Mouse (Mus musculus) limb, embryonic 10.5 days (tissue): ENCODE data around the gene Slain1. TPM values are rescaled to one million over a fixed set of nuclear protein-coding genes. Genes with fewer than 3 reads are reported as not detected.

Experiments used
- DNase-seq: peaks from one replicate; pipeline ENCODE4 v3.0.0-alpha.2; 2017; ENCODE audit warnings: low spot score
- H3K27ac ChIP-seq: fragments of 300-500 bp; sonication (generic); 2 replicates; pipeline ENCODE4 v1.5.1; 2016; ENCODE audit warnings: mild to moderate bottlenecking
- H3K27me3 ChIP-seq: fragments of 300-500 bp; sonication (generic); 2 replicates; pipeline ENCODE4 v1.6.1; 2016; ENCODE audit warnings: low read depth, mild to moderate bottlenecking; ENCODE audit not compliant: poor library complexity, severe bottlenecking
- H3K36me3 ChIP-seq: fragments of 300-500 bp; sonication (generic); 2 replicates; pipeline ENCODE4 v1.6.1; 2016; ENCODE audit warnings: mild to moderate bottlenecking, moderate library complexity
- H3K4me1 ChIP-seq: fragments of 300-500 bp; sonication (generic); 2 replicates; pipeline ENCODE4 v1.6.1; 2016
- H3K4me3 ChIP-seq: fragments of 300-500 bp; sonication (generic); 2 replicates; pipeline ENCODE4 v1.5.1; 2016; ENCODE audit warnings: mild to moderate bottlenecking, moderate library complexity
- H3K9me3 ChIP-seq: fragments of 300-500 bp; sonication (generic); replicated peaks from 2 replicates; pipeline ENCODE4 v1.6.1; 2016; ENCODE audit warnings: mild to moderate bottlenecking
- WGBS: fragments of 180-500 bp; shearing (Covaris S2); methylation state at CpG from one replicate; pipeline ENCODE4 v1.1.7; 2016; 5-methylcytosine and 5-hydroxymethylcytosine counted together
- polyA plus RNA-seq: library from polyadenylated mRNA; unstranded; fragments of >200 nt; fragmentation: Nextera tagmentation; extraction: Ambion mirVana; gene quantifications from 2 replicates; pipeline ENCODE4 v1.2.1, GENCODE M21; 2016

Slain1 gene
- polyA plus RNA-seq, 1 experiment from 2014 or later = 1.4 TPM

DNA sequence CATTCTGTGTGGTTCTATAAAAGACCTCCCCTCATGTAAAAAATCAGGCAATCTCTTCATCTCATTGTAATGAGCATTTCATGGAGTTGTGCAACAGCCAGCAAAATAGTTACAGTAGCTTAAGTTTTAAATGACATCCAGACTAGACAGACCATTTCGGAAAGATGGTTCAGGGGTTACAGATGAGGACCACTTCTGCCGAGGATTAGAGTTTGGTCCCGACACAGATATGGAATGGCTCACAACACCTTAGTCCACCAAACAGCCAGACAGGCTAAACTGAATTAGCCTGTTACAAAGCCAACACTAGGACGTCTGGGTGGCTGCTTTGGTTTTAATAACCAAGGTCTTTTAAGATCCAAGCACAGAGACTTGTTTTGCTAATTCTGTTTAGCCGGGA lies 68.0 kb downstream of the Slain1 start:
- Histone ChIP-seq H3K27ac (no peak overlapping the region), H3K9me3 (no peaks in the 10 kb centered on the region), H3K4me3 (no peak overlapping the region), H3K27me3 (no peaks in the 10 kb centered on the region), H3K4me1 (peaks cover 10% of the 10 kb centered on the region), H3K36me3 (no peaks in the 10 kb centered on the region)
- peak; percentile 20 for DNase-seq
- 79% methylated on average over 5 of the region's 5 CpGs for WGBS

- Histone ChIP-seq H3K36me3 (no peaks in the 10 kb centered on the region), H3K9me3 (no peaks in the 10 kb centered on the region), H3K4me3 (no peak overlapping the region), H3K27me3 (no peaks in the 10 kb centered on the region), H3K27ac (no peak overlapping the region), H3K4me1 (peaks cover 10% of the 10 kb centered on the region)
- 49% methylated on average over 5 of the region's 5 CpGs for WGBS
- no peak for DNase-seq
Measured at GRCm38 (mm10) chr14:103718393-103718792, 68.4 kb downstream of the Slain1 start.

GRCm38 (mm10) chr14:103718836-103719575 lies 69.0 kb downstream of the Slain1 start:
- DNase-seq = peak; percentile 89
- peaks cover 10% of the 10 kb centered on the region for H3K4me1 ChIP-seq
- 27% methylated on average over 15 of the region's 15 CpGs for WGBS
- no peaks in the 10 kb centered on the region for H3K36me3 ChIP-seq
- H3K27ac ChIP-seq = peak overlapping the region; percentile 81
- no peaks in the 10 kb centered on the region for H3K9me3 ChIP-seq
- no peaks in the 10 kb centered on the region for H3K27me3 ChIP-seq
- H3K4me3 ChIP-seq = peak overlapping the region; percentile 31

GRCm38 (mm10) chr14:103720163-103720562 lies 70.1 kb downstream of the Slain1 start:
- DNase-seq = peak; percentile 29
- 89% methylated on average over 7 of the region's 7 CpGs for WGBS
- Histone ChIP-seq H3K36me3 (no peaks in the 10 kb centered on the region), H3K9me3 (no peaks in the 10 kb centered on the region), H3K4me3 (no peak overlapping the region), H3K27me3 (no peaks in the 10 kb centered on the region), H3K4me1 (peaks cover 10% of the 10 kb centered on the region), H3K27ac (no peak overlapping the region)

DNA sequence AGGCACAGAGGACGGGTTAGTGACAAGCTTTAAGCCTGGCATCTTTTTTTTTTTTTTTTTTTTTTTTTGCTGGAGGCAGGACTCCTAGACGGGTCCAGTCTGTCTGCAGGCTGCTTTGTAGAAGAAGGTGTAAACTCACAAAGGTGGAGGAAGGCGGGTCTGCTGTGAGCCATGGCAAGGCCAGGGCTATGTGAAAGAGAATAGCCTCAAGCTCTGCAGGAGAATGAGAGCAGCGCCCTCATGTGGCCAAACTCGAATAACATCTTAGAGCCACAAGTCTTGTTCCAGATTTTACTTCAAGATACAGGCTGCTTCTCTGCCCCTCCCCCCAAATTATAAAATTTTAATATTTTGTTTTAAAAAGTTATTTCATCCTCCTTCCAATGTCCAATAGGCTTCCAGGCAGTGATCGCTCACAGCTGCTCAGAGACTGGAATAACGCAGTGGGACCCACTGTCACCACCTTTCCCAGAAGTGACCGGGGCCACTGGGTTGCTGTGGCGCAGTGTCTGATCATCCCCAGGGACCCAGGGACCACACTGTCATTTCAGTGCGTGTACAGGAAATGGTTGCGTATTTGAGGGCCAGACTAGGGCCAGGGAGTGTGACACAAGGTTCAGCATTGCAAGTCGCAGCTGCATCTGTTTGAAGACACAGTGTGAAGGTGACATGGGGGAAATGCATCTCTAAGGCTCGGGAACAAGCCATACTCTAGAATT lies 70.8 kb downstream of the Slain1 start:
- Histone ChIP-seq H3K4me3 (no peak overlapping the region), H3K27me3 (no peaks in the 10 kb centered on the region), H3K4me1 (peaks cover 10% of the 10 kb centered on the region), H3K9me3 (no peaks in the 10 kb centered on the region), H3K27ac (no peak overlapping the region), H3K36me3 (no peaks in the 10 kb centered on the region)
- WGBS = 57% methylated on average over 13 of the region's 13 CpGs
- peak; percentile 82 for DNase-seq

DNA sequence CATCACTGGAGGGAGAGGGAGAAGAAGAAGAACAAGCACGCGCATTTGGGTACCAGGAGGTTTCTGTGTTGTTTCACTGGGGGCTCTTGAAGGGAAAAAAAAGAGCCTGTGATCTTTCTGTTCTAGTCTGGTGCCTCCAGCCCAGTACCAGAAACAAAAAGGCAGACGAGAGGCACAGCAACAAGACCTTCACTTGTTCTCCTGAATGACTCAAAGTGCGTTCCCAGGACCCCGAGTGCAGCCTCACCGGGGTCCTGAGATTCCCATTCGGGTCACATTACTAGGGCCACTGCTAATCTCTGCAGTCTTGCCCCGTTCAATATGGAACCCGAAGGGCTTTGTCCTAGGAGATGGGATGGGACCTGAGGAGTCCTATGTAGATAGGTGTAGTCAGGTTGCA lies 73.3 kb downstream of the Slain1 start:
- WGBS = 91% methylated on average over 9 of the region's 9 CpGs
- no peak overlapping the region for H3K4me3 ChIP-seq
- H3K4me1 ChIP-seq = peaks cover 10% of the 10 kb centered on the region
- H3K27ac ChIP-seq = no peak overlapping the region
- H3K9me3 ChIP-seq = no peaks in the 10 kb centered on the region
- H3K27me3 ChIP-seq = no peaks in the 10 kb centered on the region
- no peaks in the 10 kb centered on the region for H3K36me3 ChIP-seq
- DNase-seq = no peak

- no peak overlapping the region for H3K4me3 ChIP-seq
- no peak for DNase-seq
- peaks cover 10% of the 10 kb centered on the region for H3K4me1 ChIP-seq
- no peak overlapping the region for H3K27ac ChIP-seq
- no peaks in the 10 kb centered on the region for H3K36me3 ChIP-seq
- WGBS = 93% methylated on average over 4 of the region's 4 CpGs
- H3K27me3 ChIP-seq = no peaks in the 10 kb centered on the region
- no peaks in the 10 kb centered on the region for H3K9me3 ChIP-seq
Measured at GRCm38 (mm10) chr14:103723841-103724240, 73.8 kb downstream of the Slain1 start.

- no peaks in the 10 kb centered on the region for H3K9me3 ChIP-seq
- no peak overlapping the region for H3K4me3 ChIP-seq
- no peaks in the 10 kb centered on the region for H3K27me3 ChIP-seq
- no peak overlapping the region for H3K27ac ChIP-seq
- DNase-seq = no peak
- WGBS = 93% methylated on average over 8 of the region's 8 CpGs
- H3K36me3 ChIP-seq = no peaks in the 10 kb centered on the region
- peaks cover 16% of the 10 kb centered on the region for H3K4me1 ChIP-seq
Measured at GRCm38 (mm10) chr14:103728506-103728905, 78.5 kb downstream of the Slain1 start.

- no peaks in the 10 kb centered on the region for H3K36me3 ChIP-seq
- 75% methylated on average over 23 of the region's 23 CpGs for WGBS
- peaks cover 16% of the 10 kb centered on the region for H3K4me1 ChIP-seq
- no peaks in the 10 kb centered on the region for H3K27me3 ChIP-seq
- DNase-seq = no peak
- H3K27ac ChIP-seq = no peak overlapping the region
- H3K9me3 ChIP-seq = no peaks in the 10 kb centered on the region
- H3K4me3 ChIP-seq = no peak overlapping the region
Measured at GRCm38 (mm10) chr14:103728951-103729725, 79.1 kb downstream of the Slain1 start.

DNA sequence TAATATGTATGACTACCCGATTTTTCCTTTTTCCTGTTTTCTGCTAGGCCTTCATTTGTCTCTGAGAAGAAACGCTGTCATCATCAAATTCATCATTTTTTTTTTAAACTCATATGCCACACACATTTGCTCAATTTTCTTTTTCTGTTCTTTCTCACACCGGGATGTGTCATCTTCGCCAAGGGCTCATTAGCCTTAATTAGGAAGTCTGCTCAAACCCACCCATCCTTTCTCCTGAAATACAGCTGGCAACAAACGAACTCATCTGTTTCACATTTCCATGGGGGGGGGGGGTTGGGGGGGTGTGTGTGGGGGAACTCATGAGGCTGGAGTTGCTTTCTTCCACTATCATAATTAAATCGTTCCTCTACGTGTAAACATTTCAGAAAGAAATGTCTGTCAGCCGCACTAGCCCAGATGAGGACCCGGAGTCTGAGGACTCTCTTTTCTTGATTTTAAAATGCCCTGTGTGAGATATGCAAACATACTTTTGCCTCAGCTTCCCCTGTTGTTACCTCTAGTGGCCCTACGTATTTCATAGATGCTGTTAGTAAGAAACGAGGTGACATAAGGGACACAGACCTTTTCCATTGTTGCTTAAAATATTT lies 79.8 kb downstream of the Slain1 start:
- Histone ChIP-seq H3K4me1 (peaks cover 16% of the 10 kb centered on the region), H3K27ac (0 out of 2 replicates have a peak overlapping the region, but pooled peaks have one; percentile 40), H3K4me3 (no peak overlapping the region), H3K9me3 (no peaks in the 10 kb centered on the region), H3K27me3 (no peaks in the 10 kb centered on the region), H3K36me3 (no peaks in the 10 kb centered on the region)
- WGBS = 36% methylated on average over 11 of the region's 11 CpGs
- peak; percentile 31 for DNase-seq

DNA sequence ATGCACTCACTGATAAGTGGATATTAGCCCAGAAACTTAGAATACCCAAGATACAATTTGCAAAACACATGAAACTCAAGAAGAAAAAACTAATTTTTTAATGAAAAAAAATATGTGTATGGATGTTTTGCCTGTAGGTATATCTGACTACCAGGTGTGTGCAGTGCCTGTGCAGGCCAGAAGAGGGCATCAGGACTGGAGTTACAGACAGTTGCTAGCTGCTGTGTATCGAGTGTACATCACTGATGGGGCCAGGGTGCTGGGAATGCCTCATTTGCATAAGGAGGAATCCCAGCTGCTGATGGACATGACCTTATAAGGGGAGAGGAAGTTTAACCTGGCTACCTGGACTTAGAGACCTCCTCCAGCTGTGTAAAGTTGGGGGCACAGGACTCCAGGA lies 82.6 kb downstream of the Slain1 start:
- H3K9me3 ChIP-seq = no peaks in the 10 kb centered on the region
- H3K27ac ChIP-seq = no peak overlapping the region
- no peak overlapping the region for H3K4me3 ChIP-seq
- no peaks in the 10 kb centered on the region for H3K36me3 ChIP-seq
- no peaks in the 10 kb centered on the region for H3K27me3 ChIP-seq
- DNase-seq = no peak
- H3K4me1 ChIP-seq = peaks cover 16% of the 10 kb centered on the region
- 76% methylated on average over 1 of the region's 1 CpGs for WGBS

GRCm38 (mm10) chr14:103741216-103741615 lies 91.2 kb downstream of the Slain1 start:
- no peaks in the 10 kb centered on the region for H3K36me3 ChIP-seq
- no peak overlapping the region for H3K4me3 ChIP-seq
- H3K27me3 ChIP-seq = no peaks in the 10 kb centered on the region
- H3K27ac ChIP-seq = no peak overlapping the region
- H3K9me3 ChIP-seq = no peaks in the 10 kb centered on the region
- WGBS = 89% methylated on average over 7 of the region's 7 CpGs
- no peak for DNase-seq
- no peaks in the 10 kb centered on the region for H3K4me1 ChIP-seq
